Mouse (Mus musculus): Measurements from ENCODE around the gene Ppp1cc. TPM values are rescaled to one million over a fixed set of nuclear protein-coding genes. Genes with fewer than 3 reads are reported as not detected.

The Ppp1cc gene
- total and polyA plus RNA-seq, 3 experiments: 148 to 293 (median 269) TPM

- no peak for TF ChIP-seq TAL1 (conservative IDR thresholded peaks at IDR 0.05; ENCODE audit: low read depth, low read length)
- TF ChIP-seq GATA1 (IDR thresholded peaks at IDR 0.05; ENCODE audit: borderline replicate concordance, low read length): no peak
- no peak for TF ChIP-seq GATA2 (IDR thresholded peaks at IDR 0.05; ENCODE audit: borderline replicate concordance, low read depth, low read length)
- H3K36me3 ChIP-seq (replicated peaks): peaks cover 96% of the 10 kb centered on the region
- ATAC-seq (ENCODE audit: extremely low read depth, insufficient number of reproducible peaks, low FRiP score, poor library complexity, severe bottlenecking): no peak
- no peak for DNase-seq (ENCODE audit: low spot score)
- H3K9me3 ChIP-seq (replicated peaks): no peaks in the 10 kb centered on the region
- peak overlapping the region; percentile 11; the same call in 1 of the 2 replicates for H3K4me3 ChIP-seq (ENCODE audit: low read depth, low read length)
- H3K27me3 ChIP-seq (ENCODE audit: insufficient read depth, low read length): no peaks in the 10 kb centered on the region
- H3K4me1 ChIP-seq (ENCODE audit: insufficient read depth, low read depth, low read length): peaks cover 79% of the 10 kb centered on the region
Observed at GRCm38 (mm10) chr5:122164011-122164410, 5.9 kb downstream of the Ppp1cc start.

- no peaks in the 10 kb centered on the region for H3K27me3 ChIP-seq (ENCODE audit: insufficient read depth, low read length)
- TF ChIP-seq TAL1 (conservative IDR thresholded peaks at IDR 0.05; ENCODE audit: low read depth, low read length) (no peak), CTCF (IDR thresholded peaks at IDR 0.05; ENCODE audit: low read depth, low read length) (no peak), GATA1 (IDR thresholded peaks at IDR 0.05; ENCODE audit: borderline replicate concordance, low read length) (no peak), GATA2 (IDR thresholded peaks at IDR 0.05; ENCODE audit: borderline replicate concordance, low read depth, low read length) (no peak), POLR2AphosphoS5 (IDR thresholded peaks at IDR 0.05; ENCODE audit: insufficient replicate concordance, low read depth, low read length) (no peak)
- peaks cover 73% of the 10 kb centered on the region for H3K4me1 ChIP-seq (ENCODE audit: insufficient read depth, low read depth, low read length)
- peak overlapping the region; percentile 2; the same call in 1 of the 2 replicates for H3K4me3 ChIP-seq (ENCODE audit: low read depth, low read length)
- no peak for DNase-seq (ENCODE audit: low spot score)
- no peak for ATAC-seq (ENCODE audit: extremely low read depth, insufficient number of reproducible peaks, low FRiP score, poor library complexity, severe bottlenecking)
- H3K9me3 ChIP-seq (replicated peaks): no peaks in the 10 kb centered on the region
- H3K36me3 ChIP-seq (replicated peaks): peaks cover 100% of the 10 kb centered on the region
Observed at GRCm38 (mm10) chr5:122165233-122165915, 7.3 kb downstream of the Ppp1cc start.

GRCm38 (mm10) chr5:122166636-122167161 lies 8.6 kb downstream of the Ppp1cc start:
- H3K4me3 ChIP-seq (ENCODE audit: low read depth, low read length): peak overlapping the region; percentile 39; the same call in 1 of the 2 replicates
- no peaks in the 10 kb centered on the region for H3K9me3 ChIP-seq (replicated peaks)
- peaks cover 60% of the 10 kb centered on the region for H3K4me1 ChIP-seq (ENCODE audit: insufficient read depth, low read depth, low read length)
- no peak for TF ChIP-seq POLR2AphosphoS5 (IDR thresholded peaks at IDR 0.05; ENCODE audit: insufficient replicate concordance, low read depth, low read length)
- no peak for TF ChIP-seq GATA1 (IDR thresholded peaks at IDR 0.05; ENCODE audit: borderline replicate concordance, low read length)
- no peak for TF ChIP-seq CTCF (IDR thresholded peaks at IDR 0.05; ENCODE audit: low read depth, low read length)
- TF ChIP-seq GATA2 (IDR thresholded peaks at IDR 0.05; ENCODE audit: borderline replicate concordance, low read depth, low read length): no peak
- no peak for TF ChIP-seq TAL1 (conservative IDR thresholded peaks at IDR 0.05; ENCODE audit: low read depth, low read length)
- DNase-seq (ENCODE audit: low spot score): no peak
- peak; percentile 8; the same call in 1 of the 2 replicates for ATAC-seq (ENCODE audit: extremely low read depth, insufficient number of reproducible peaks, low FRiP score, poor library complexity, severe bottlenecking)
- H3K36me3 ChIP-seq (replicated peaks): peaks cover 100% of the 10 kb centered on the region
- no peaks in the 10 kb centered on the region for H3K27me3 ChIP-seq (ENCODE audit: insufficient read depth, low read length)

- DNase-seq (ENCODE audit: low spot score) (no peak), ATAC-seq (ENCODE audit: extremely low read depth, insufficient number of reproducible peaks, low FRiP score, poor library complexity, severe bottlenecking) (no peak)
- H3K27me3 ChIP-seq (ENCODE audit: insufficient read depth, low read length): no peaks in the 10 kb centered on the region
- no peak overlapping the region for H3K4me3 ChIP-seq (ENCODE audit: low read depth, low read length)
- H3K36me3 ChIP-seq (replicated peaks): peaks cover 100% of the 10 kb centered on the region
- TF ChIP-seq GATA2 (IDR thresholded peaks at IDR 0.05; ENCODE audit: borderline replicate concordance, low read depth, low read length) (no peak), GATA1 (IDR thresholded peaks at IDR 0.05; ENCODE audit: borderline replicate concordance, low read length) (no peak), TAL1 (conservative IDR thresholded peaks at IDR 0.05; ENCODE audit: low read depth, low read length) (no peak), POLR2AphosphoS5 (IDR thresholded peaks at IDR 0.05; ENCODE audit: insufficient replicate concordance, low read depth, low read length) (no peak), CTCF (IDR thresholded peaks at IDR 0.05; ENCODE audit: low read depth, low read length) (no peak)
- peaks cover 45% of the 10 kb centered on the region for H3K4me1 ChIP-seq (ENCODE audit: insufficient read depth, low read depth, low read length)
- no peaks in the 10 kb centered on the region for H3K9me3 ChIP-seq (replicated peaks)
Observed at GRCm38 (mm10) chr5:122168344-122169069, 10.4 kb downstream of the Ppp1cc start.

- no peak for ATAC-seq (ENCODE audit: extremely low read depth, insufficient number of reproducible peaks, low FRiP score, poor library complexity, severe bottlenecking)
- Histone ChIP-seq H3K27me3 (ENCODE audit: insufficient read depth, low read length) (no peaks in the 10 kb centered on the region), H3K4me3 (ENCODE audit: low read depth, low read length) (no peak overlapping the region), H3K4me1 (ENCODE audit: insufficient read depth, low read depth, low read length) (peaks cover 29% of the 10 kb centered on the region), H3K9me3 (replicated peaks) (no peaks in the 10 kb centered on the region), H3K36me3 (replicated peaks) (peaks cover 89% of the 10 kb centered on the region)
- DNase-seq (ENCODE audit: low spot score): no peak
- TF ChIP-seq CTCF (IDR thresholded peaks at IDR 0.05; ENCODE audit: low read depth, low read length) (no peak), GATA2 (IDR thresholded peaks at IDR 0.05; ENCODE audit: borderline replicate concordance, low read depth, low read length) (no peak)
Observed at GRCm38 (mm10) chr5:122171058-122171457, 13.0 kb downstream of the Ppp1cc start.

- Histone ChIP-seq H3K4me3 (ENCODE audit: low read depth, low read length) (no peak overlapping the region), H3K9me3 (replicated peaks) (no peaks in the 10 kb centered on the region), H3K4me1 (ENCODE audit: insufficient read depth, low read depth, low read length) (peaks cover 16% of the 10 kb centered on the region), H3K27me3 (ENCODE audit: insufficient read depth, low read length) (no peaks in the 10 kb centered on the region), H3K36me3 (replicated peaks) (peaks cover 63% of the 10 kb centered on the region)
- no peak for DNase-seq (ENCODE audit: low spot score)
- TF ChIP-seq CTCF (IDR thresholded peaks at IDR 0.05; ENCODE audit: low read depth, low read length) (no peak), GATA1 (IDR thresholded peaks at IDR 0.05; ENCODE audit: borderline replicate concordance, low read length) (no peak), POLR2AphosphoS5 (IDR thresholded peaks at IDR 0.05; ENCODE audit: insufficient replicate concordance, low read depth, low read length) (no peak), GATA2 (IDR thresholded peaks at IDR 0.05; ENCODE audit: borderline replicate concordance, low read depth, low read length) (no peak), TAL1 (conservative IDR thresholded peaks at IDR 0.05; ENCODE audit: low read depth, low read length) (no peak)
- no peak for ATAC-seq (ENCODE audit: extremely low read depth, insufficient number of reproducible peaks, low FRiP score, poor library complexity, severe bottlenecking)
Observed at GRCm38 (mm10) chr5:122175402-122175801, 17.3 kb downstream of the Ppp1cc start.
